Mouse (Mus musculus): ENCODE results near the gene Mtmr3. TPM values are rescaled to one million over a fixed set of nuclear protein-coding genes. Genes with fewer than 3 reads are reported as not detected.

Mtmr3 gene
- polyA plus RNA-seq, 1 experiment from 2014 or later, result 25.9 TPM

- WGBS, result 55% methylated on average over 2 of the region's 2 CpGs
- Histone ChIP-seq H3K4me2 (ENCODE audit: low read length) (no peak overlapping the region), H3K4me3 (ENCODE audit: low read depth, low read length) (no peak overlapping the region), H3K27ac (ENCODE audit: low read depth) (no peak overlapping the region), H3K27me3 (replicated peaks; ENCODE audit: control insufficient read depth, insufficient read depth, low read length) (no peaks in the 10 kb centered on the region), H3K9me3 (ENCODE audit: control insufficient read depth, low read length) (no peaks in the 10 kb centered on the region), H3K9ac (ENCODE audit: low read length) (no peak overlapping the region), H3K36me3 (ENCODE audit: control insufficient read depth, insufficient read depth, low read length) (no peaks in the 10 kb centered on the region), H3K4me1 (replicated peaks; ENCODE audit: control insufficient read depth, insufficient read depth, low read length) (no peaks in the 10 kb centered on the region)
- no peak for DNase-seq (ENCODE audit: low spot score)
- ATAC-seq (replicated peaks; ENCODE audit: low FRiP score, low TSS enrichment, low read depth), result no peak
Observed at GRCm38 (mm10) chr11:4438211-4438610, 156.5 kb downstream of the Mtmr3 start.

GRCm38 (mm10) chr11:4437318-4437717 is 157.3 kb downstream of the Mtmr3 start:
- no peak overlapping the region for H3K9ac ChIP-seq (ENCODE audit: low read length)
- no peak overlapping the region for H3K4me2 ChIP-seq (ENCODE audit: low read length)
- no peaks in the 10 kb centered on the region for H3K4me1 ChIP-seq (replicated peaks; ENCODE audit: control insufficient read depth, insufficient read depth, low read length)
- ATAC-seq (replicated peaks; ENCODE audit: low FRiP score, low TSS enrichment, low read depth), result no peak
- H3K9me3 ChIP-seq (ENCODE audit: control insufficient read depth, low read length), result no peaks in the 10 kb centered on the region
- no peak overlapping the region for H3K4me3 ChIP-seq (ENCODE audit: low read depth, low read length)
- 79% methylated on average over 1 of the region's 1 CpGs for WGBS
- no peak for DNase-seq (ENCODE audit: low spot score)
- no peaks in the 10 kb centered on the region for H3K27me3 ChIP-seq (replicated peaks; ENCODE audit: control insufficient read depth, insufficient read depth, low read length)
- H3K36me3 ChIP-seq (ENCODE audit: control insufficient read depth, insufficient read depth, low read length), result no peaks in the 10 kb centered on the region
- H3K27ac ChIP-seq (ENCODE audit: low read depth), result no peak overlapping the region

- H3K4me1 ChIP-seq (replicated peaks; ENCODE audit: control insufficient read depth, insufficient read depth, low read length), result no peaks in the 10 kb centered on the region
- ATAC-seq (replicated peaks; ENCODE audit: low FRiP score, low TSS enrichment, low read depth) (no peak), DNase-seq (ENCODE audit: low spot score) (no peak)
- WGBS, result 75% methylated on average over 3 of the region's 3 CpGs
- H3K9ac ChIP-seq (ENCODE audit: low read length), result no peak overlapping the region
- no peaks in the 10 kb centered on the region for H3K36me3 ChIP-seq (ENCODE audit: control insufficient read depth, insufficient read depth, low read length)
- no peaks in the 10 kb centered on the region for H3K9me3 ChIP-seq (ENCODE audit: control insufficient read depth, low read length)
- H3K27ac ChIP-seq (ENCODE audit: low read depth), result no peak overlapping the region
- H3K27me3 ChIP-seq (replicated peaks; ENCODE audit: control insufficient read depth, insufficient read depth, low read length), result no peaks in the 10 kb centered on the region
- H3K4me3 ChIP-seq (ENCODE audit: low read depth, low read length), result no peak overlapping the region
- no peak overlapping the region for H3K4me2 ChIP-seq (ENCODE audit: low read length)
Observed at GRCm38 (mm10) chr11:4436631-4437030, 158.0 kb downstream of the Mtmr3 start.

DNA sequence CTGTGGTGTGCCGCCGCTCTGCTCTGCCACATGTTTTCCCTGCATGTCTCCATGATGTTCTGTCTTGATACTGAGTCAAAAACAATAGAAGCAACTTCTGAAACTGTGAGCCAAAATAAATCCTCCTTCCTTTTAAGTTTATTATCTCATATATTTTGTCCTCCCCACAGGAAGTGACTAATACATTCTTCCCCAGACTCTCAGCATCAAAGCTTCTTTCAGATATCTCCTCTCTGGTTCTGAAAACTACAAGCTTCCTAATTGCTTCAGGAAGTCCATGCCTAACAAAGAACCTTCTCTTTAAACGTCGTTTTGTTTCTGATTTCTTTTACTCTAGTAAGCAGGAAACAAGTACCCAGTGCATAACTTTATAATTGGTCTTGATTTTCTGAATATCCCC is 160.2 kb downstream of the Mtmr3 start:
- Histone ChIP-seq H3K36me3 (ENCODE audit: control insufficient read depth, insufficient read depth, low read length) (no peaks in the 10 kb centered on the region), H3K4me3 (ENCODE audit: low read depth, low read length) (no peak overlapping the region), H3K9me3 (ENCODE audit: control insufficient read depth, low read length) (no peaks in the 10 kb centered on the region), H3K4me1 (replicated peaks; ENCODE audit: control insufficient read depth, insufficient read depth, low read length) (no peaks in the 10 kb centered on the region), H3K9ac (ENCODE audit: low read length) (no peak overlapping the region), H3K4me2 (ENCODE audit: low read length) (no peak overlapping the region), H3K27ac (ENCODE audit: low read depth) (no peak overlapping the region), H3K27me3 (replicated peaks; ENCODE audit: control insufficient read depth, insufficient read depth, low read length) (no peaks in the 10 kb centered on the region)
- 70% methylated on average over 4 of the region's 4 CpGs for WGBS
- ATAC-seq (replicated peaks; ENCODE audit: low FRiP score, low TSS enrichment, low read depth) (no peak), DNase-seq (ENCODE audit: low spot score) (no peak)

Other genes with a start within 250 kb of the Mtmr3 start
- 0.17 and 0.34 TPM in 2 replicates for gene Hormad2, start 153.8 kb downstream of the Mtmr3 start, polyA plus RNA-seq (2014; fragmentation: Nextera tagmentation; extraction: Ambion mirVana)
- gene Gm11032, start 25.2 kb upstream of the Mtmr3 start, polyA plus RNA-seq (2014; fragmentation: Nextera tagmentation; extraction: Ambion mirVana), result not detected in 2 replicates
- gene Ascc2, start 42.9 kb upstream of the Mtmr3 start, polyA plus RNA-seq (2014; fragmentation: Nextera tagmentation; extraction: Ambion mirVana), result 36.0 and 36.6 TPM in 2 replicates
- 954 and 1,060 TPM in 2 replicates for gene Uqcr10, start 109.5 kb upstream of the Mtmr3 start, polyA plus RNA-seq (2014; fragmentation: Nextera tagmentation; extraction: Ambion mirVana)
- 59.4 and 63.8 TPM in 2 replicates for gene Zmat5, start 109.8 kb upstream of the Mtmr3 start, polyA plus RNA-seq (2014; fragmentation: Nextera tagmentation; extraction: Ambion mirVana)
- 0.15 and 0.16 TPM in 2 replicates for gene Cabp7, start 151.9 kb upstream of the Mtmr3 start, polyA plus RNA-seq (2014; fragmentation: Nextera tagmentation; extraction: Ambion mirVana)